Mouse (Mus musculus) gastrocnemius, postnatal 36 days (tissue): ENCODE results near the gene Prpf38a. TPM values are rescaled to one million over a fixed set of nuclear protein-coding genes. Genes with fewer than 3 reads are reported as not detected.

Source experiments
- total RNA-seq, 2 experiments: library from RNA; stranded (reverse); gene quantifications; 2 replicates each; pipeline ENCODE4 v1.2.3; 2021

The Prpf38a gene
- total RNA-seq, 2 experiments from 2014 or later: 9.5 to 13.9 TPM

Other genes starting within 250 kb of the Prpf38a start
- not detected for gene Shisal2a, start 196.0 kb downstream of the Prpf38a start, total RNA-seq
- gene Gpx7, start 172.4 kb downstream of the Prpf38a start, total RNA-seq: 1 to 10 TPM; 5.7 to 6.0 TPM
- 10 to 100 TPM; 15.7 to 23.2 TPM for gene Tut4, start 119.9 kb downstream of the Prpf38a start, total RNA-seq
- gene Orc1, start 87 bp upstream of the Prpf38a start, total RNA-seq: under 1 TPM in 1 of 2 experiments, not detected in 1; 0.10 TPM
- gene Cc2d1b, start 40.6 kb upstream of the Prpf38a start, total RNA-seq: 10 to 100 TPM; 17.6 to 18.2 TPM
- 1 to 10 TPM in 1 of 2 experiments, under 1 TPM in 1; 0.69 to 1.1 TPM for gene 3110021N24Rik, start 140.3 kb upstream of the Prpf38a start, total RNA-seq
- gene Zfyve9, start 201.5 kb upstream of the Prpf38a start, total RNA-seq: 10 to 100 TPM; 45.5 to 51.0 TPM